Mouse (Mus musculus) forebrain, postnatal 0 days (tissue): Measurements from ENCODE around the gene Psmc3. TPM values are rescaled to one million over a fixed set of nuclear protein-coding genes. Genes with fewer than 3 reads are reported as not detected.
"Not testable (repeated sequence)": the region's sequence is repeated elsewhere in the genome, so short reads cannot be mapped to it uniquely, and the experiment has no call there.

Experiments
- ATAC-seq: fragments of 200-750 bp; cut with Nextera tagmentation; 2 replicates; pipeline ENCODE4 v1.8.0; 2017; ENCODE audit warnings: mild to moderate bottlenecking, moderate library complexity
- DNase-seq: peaks from one replicate; pipeline ENCODE4 v3.0.0-alpha.2; 2015
- H3K27ac ChIP-seq: fragments of 300-500 bp; sonication (generic); 2 replicates; pipeline ENCODE4 v1.5.1; 2014; ENCODE audit warnings: low read depth, mild to moderate bottlenecking, antibody characterized with exemption, low read length, moderate library complexity, mixed read lengths
- H3K27me3 ChIP-seq: fragments of 300-500 bp; sonication (generic); 2 replicates; pipeline ENCODE4 v1.6.1; 2014; ENCODE audit warnings: mild to moderate bottlenecking, low read length, mixed read lengths; ENCODE audit not compliant: insufficient read depth
- H3K36me3 ChIP-seq: fragments of 300-500 bp; sonication (generic); 2 replicates; pipeline ENCODE4 v1.6.1; 2014; ENCODE audit warnings: mild to moderate bottlenecking, moderate library complexity; ENCODE audit not compliant: insufficient read depth
- H3K4me1 ChIP-seq: fragments of 300-500 bp; sonication (generic); 2 replicates; pipeline ENCODE4 v1.6.1; 2014; ENCODE audit warnings: antibody characterized with exemption; ENCODE audit not compliant: insufficient read depth
- H3K4me2 ChIP-seq: fragments of 300-500 bp; sonication (generic); 2 replicates; pipeline ENCODE4 v1.6.1; 2014; ENCODE audit warnings: low read depth, mild to moderate bottlenecking, moderate library complexity
- H3K4me3 ChIP-seq: fragments of 300-500 bp; sonication (generic); 2 replicates; pipeline ENCODE4 v1.5.1; 2014; ENCODE audit warnings: low read depth, low read length, mixed read lengths
- H3K9ac ChIP-seq: fragments of 300-500 bp; sonication (generic); 2 replicates; pipeline ENCODE4 v1.6.1; 2014; ENCODE audit warnings: mild to moderate bottlenecking
- H3K9me3 ChIP-seq: fragments of 300-500 bp; sonication (generic); 2 replicates; pipeline ENCODE4 v1.6.1; 2016; ENCODE audit warnings: low read length
- CTCF ChIP-seq: sonication (generic); IDR thresholded peaks from 2 replicates; pipeline ENCODE4 v1.5.1; 2016; ENCODE audit warnings: antibody characterized with exemption, control low read depth, low read depth
- WGBS: fragments of 180-500 bp; shearing (Covaris S2); extraction: QIAGEN DNeasy Blood & Tissue Kit; methylation state at CpG from one replicate; pipeline ENCODE4 v1.1.7; 2014; 5-methylcytosine and 5-hydroxymethylcytosine counted together
- polyA plus RNA-seq: library from polyadenylated mRNA; unstranded; fragments of >200 nt; fragmentation: Nextera tagmentation; extraction: Ambion mirVana; gene quantifications from 2 replicates; pipeline ENCODE4 v1.2.1, GENCODE M21; 2015
- total RNA-seq: library from RNA; depleted of rRNA; stranded (reverse); fragments of >200 nt; gene quantifications from 2 replicates; pipeline ENCODE4 v1.2.3, GENCODE M21; 2014

Psmc3 gene
- total and polyA plus RNA-seq, 2 experiments from 2014 or later, result 184 to 242 TPM

- ATAC-seq (no peak), DNase-seq (no peak)
- no peaks in the 10 kb centered on the region for H3K9me3 ChIP-seq
- no peaks in the 10 kb centered on the region for H3K4me1 ChIP-seq
- 75% methylated on average over 9 of the region's 9 CpGs for WGBS
- TF ChIP-seq CTCF, result no peak
- no peak within 1 kb of the TSS for H3K4me3 ChIP-seq
- H3K27ac ChIP-seq, result no peak within 1 kb of the TSS
- no peaks in the 10 kb centered on the region for H3K36me3 ChIP-seq
- no peak within 1 kb of the TSS for H3K9ac ChIP-seq
- H3K27me3 ChIP-seq, result no peaks in the 10 kb centered on the region
- H3K4me2 ChIP-seq, result no peak within 1 kb of the TSS
Observed at GRCm38 (mm10) chr2:91035385-91035784, 18.4 kb upstream of the Psmc3 start, which contains the start of gene Rapsn. TSS of gene Rapsn (plus strand) at chr2:91035620.

- no peak for DNase-seq
Observed at GRCm38 (mm10) chr2:91041786-91042185, 12.0 kb upstream of the Psmc3 start.

GRCm38 (mm10) chr2:91042651-91043398 lies 11.0 kb upstream of the Psmc3 start:
- H3K4me1 ChIP-seq, result no peaks in the 10 kb centered on the region
- H3K36me3 ChIP-seq, result no peaks in the 10 kb centered on the region
- H3K9me3 ChIP-seq, result no peaks in the 10 kb centered on the region
- no peak overlapping the region for H3K27ac ChIP-seq
- no peak for TF ChIP-seq CTCF
- no peak overlapping the region for H3K4me3 ChIP-seq
- no peak for DNase-seq
- no peaks in the 10 kb centered on the region for H3K27me3 ChIP-seq
- H3K4me2 ChIP-seq, result no peak overlapping the region
- H3K9ac ChIP-seq, result no peak overlapping the region
- WGBS, result 67% methylated on average over 21 of the region's 21 CpGs
- ATAC-seq, result no peak; the same call in 1 of the 2 replicates

More at GRCm38 (mm10) chr2:91041786-91042185, 12.0 kb upstream of the Psmc3 start:
- no peak overlapping the region for H3K4me3 ChIP-seq
- H3K9ac ChIP-seq, result no peak overlapping the region
- no peaks in the 10 kb centered on the region for H3K36me3 ChIP-seq
- H3K4me2 ChIP-seq, result no peak overlapping the region
- H3K27me3 ChIP-seq, result no peaks in the 10 kb centered on the region
- TF ChIP-seq CTCF, result no peak
- H3K4me1 ChIP-seq, result no peaks in the 10 kb centered on the region
- ATAC-seq, result no peak
- H3K27ac ChIP-seq, result no peak overlapping the region
- no peaks in the 10 kb centered on the region for H3K9me3 ChIP-seq
- 67% methylated on average over 8 of the region's 8 CpGs for WGBS

- no peak overlapping the region for H3K27ac ChIP-seq
- no peak for ATAC-seq
- WGBS, result 83% methylated on average over 13 of the region's 13 CpGs
Observed at GRCm38 (mm10) chr2:91044727-91045126, 9.1 kb upstream of the Psmc3 start.

GRCm38 (mm10) chr2:91045805-91046204 lies 8.0 kb upstream of the Psmc3 start:
- not testable (repeated sequence) for ATAC-seq, H3K9ac ChIP-seq

More at GRCm38 (mm10) chr2:91044727-91045126, 9.1 kb upstream of the Psmc3 start:
- TF ChIP-seq CTCF, result no peak
- DNase-seq, result no peak
- no peaks in the 10 kb centered on the region for H3K27me3 ChIP-seq
- no peaks in the 10 kb centered on the region for H3K4me1 ChIP-seq
- H3K9me3 ChIP-seq, result no peaks in the 10 kb centered on the region
- H3K9ac ChIP-seq, result no peak overlapping the region
- no peak overlapping the region for H3K4me2 ChIP-seq
- H3K36me3 ChIP-seq, result no peaks in the 10 kb centered on the region
- no peak overlapping the region for H3K4me3 ChIP-seq

GRCm38 (mm10) chr2:91047359-91047758 lies 6.5 kb upstream of the Psmc3 start:
- Histone ChIP-seq H3K4me3 (no peak overlapping the region), H3K36me3 (no peaks in the 10 kb centered on the region), H3K9ac (no peak overlapping the region), H3K9me3 (no peaks in the 10 kb centered on the region), H3K4me1 (no peaks in the 10 kb centered on the region), H3K4me2 (no peak overlapping the region), H3K27me3 (no peaks in the 10 kb centered on the region), H3K27ac (no peak overlapping the region)
- TF ChIP-seq CTCF, result no peak
- ATAC-seq (no peak), DNase-seq (no peak)
- WGBS, result 72% methylated on average over 9 of the region's 9 CpGs

More at GRCm38 (mm10) chr2:91045805-91046204, 8.0 kb upstream of the Psmc3 start:
- DNase-seq, H3K27me3 ChIP-seq, H3K4me3 ChIP-seq, H3K4me1 ChIP-seq, H3K36me3 ChIP-seq, H3K4me2 ChIP-seq, H3K27ac ChIP-seq, H3K9me3 ChIP-seq: not testable (repeated sequence)
- WGBS, result 100% methylated on average over 1 of the region's 1 CpGs

GRCm38 (mm10) chr2:91051917-91052316 lies 1.9 kb upstream of the Psmc3 start:
- Histone ChIP-seq H3K9ac (no peak overlapping the region), H3K4me3 (no peak overlapping the region), H3K27me3 (no peaks in the 10 kb centered on the region), H3K36me3 (peaks cover 18% of the 10 kb centered on the region), H3K4me1 (peaks cover 11% of the 10 kb centered on the region), H3K27ac (no peak overlapping the region), H3K4me2 (no peak overlapping the region), H3K9me3 (no peaks in the 10 kb centered on the region)
- ATAC-seq (no peak), DNase-seq (no peak)
- 81% methylated on average over 3 of the region's 3 CpGs for WGBS
- no peak for TF ChIP-seq CTCF
